Mouse (Mus musculus) adrenal gland, postnatal 14 days (tissue): Measurements from ENCODE around the gene Tmem156. TPM values are rescaled to one million over a fixed set of nuclear protein-coding genes. Genes with fewer than 3 reads are reported as not detected.

Experiments used
- DNase-seq: peaks from one replicate; pipeline ENCODE4 v3.0.0; 2021; ENCODE audit warnings: mixed read lengths
- total RNA-seq: library from RNA; stranded (reverse); gene quantifications from 2 replicates; pipeline ENCODE4 v1.2.3, GENCODE M21; 2021

Gene Tmem156
- total RNA-seq, 1 experiment from 2014 or later, result 0.44 TPM

DNA sequence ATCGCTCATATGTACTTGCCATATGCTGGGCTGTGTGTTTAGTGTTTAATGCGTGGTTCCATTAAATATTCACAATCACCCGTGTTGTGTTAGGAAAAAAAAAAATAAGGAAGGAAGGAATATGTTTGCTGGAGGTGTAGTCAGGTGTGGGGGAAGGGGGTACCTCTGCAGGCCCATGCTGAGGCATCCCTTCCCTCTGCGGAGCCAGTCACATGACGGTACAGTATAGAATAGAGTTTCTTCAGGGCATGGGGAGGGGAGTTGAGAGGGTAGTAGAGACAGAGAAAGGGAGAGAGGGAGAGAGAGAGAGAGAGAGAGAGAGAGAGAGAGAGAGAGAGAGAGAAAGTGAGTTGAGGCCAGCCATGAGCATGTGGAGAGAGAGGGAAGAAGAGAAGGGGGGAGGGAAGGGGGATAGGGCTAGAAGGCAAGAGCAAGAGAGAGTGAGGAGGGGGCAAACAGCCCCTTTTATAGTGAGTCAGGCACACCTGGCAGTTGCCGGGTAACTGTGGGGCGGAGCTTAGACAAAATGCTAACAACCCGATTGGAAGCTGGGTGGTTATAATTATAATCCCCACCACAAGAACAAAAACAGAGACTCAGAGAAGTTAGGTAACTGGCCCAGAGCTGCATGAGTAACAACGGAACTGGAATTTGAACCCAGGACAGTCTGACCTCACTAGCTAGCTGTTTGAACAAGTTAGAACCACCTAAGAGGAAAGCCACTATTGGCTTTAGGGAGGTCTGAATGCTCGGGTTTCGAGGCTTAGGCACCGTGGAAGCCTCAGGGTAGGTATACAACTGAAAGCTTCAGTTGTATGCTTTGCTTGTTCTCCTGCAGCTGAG is 45.3 kb downstream of the Tmem156 start:
- DNase-seq, result no peak

GRCm38 (mm10) chr5:65045642-65046370 is 46.1 kb downstream of the Tmem156 start:
- peak; percentile 55 for DNase-seq

- peak; percentile 43 for DNase-seq
Observed at GRCm38 (mm10) chr5:65043407-65043895, 48.5 kb downstream of the Tmem156 start.

- DNase-seq, result peak; percentile 78
Observed at GRCm38 (mm10) chr5:65040463-65040862, 51.5 kb downstream of the Tmem156 start.

DNA sequence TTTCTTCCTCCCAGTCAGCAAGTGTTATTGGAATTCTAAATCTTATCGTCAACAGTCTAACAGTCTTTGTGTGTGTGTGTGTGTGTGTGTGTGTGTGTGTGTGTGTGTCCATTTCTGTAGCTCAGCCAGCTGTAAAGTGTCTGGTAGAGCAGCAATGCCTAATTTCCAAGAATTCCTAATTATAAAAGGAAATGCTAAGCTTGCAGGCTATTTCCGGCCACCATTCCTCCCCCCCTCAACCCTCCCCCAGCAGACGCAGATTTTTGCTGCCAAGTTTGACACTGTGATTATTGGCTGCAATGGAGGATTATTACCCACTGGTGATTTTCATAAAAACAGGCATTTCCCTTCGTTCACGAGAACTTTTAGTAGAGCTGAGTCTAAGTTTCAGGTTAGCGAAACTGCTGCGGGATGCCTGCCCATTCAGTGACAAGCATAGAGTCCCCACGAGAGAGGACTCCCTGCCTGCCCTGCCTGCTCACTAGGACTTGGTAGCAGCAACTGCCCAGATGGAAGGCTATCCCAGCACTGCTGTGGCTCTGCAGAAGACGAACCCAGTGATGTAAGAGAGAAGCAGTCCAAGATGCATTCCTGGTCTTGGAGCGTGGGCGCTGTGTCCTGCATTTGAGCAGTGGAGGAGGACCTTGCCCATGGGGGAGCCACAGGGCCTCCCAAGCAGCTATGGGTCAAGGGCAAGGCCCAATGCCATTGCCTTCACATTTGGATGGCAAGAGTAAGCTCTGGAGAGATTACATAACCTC is 52.9 kb downstream of the Tmem156 start:
- DNase-seq, result peak; percentile 62

- peak; percentile 21 for DNase-seq
Observed at GRCm38 (mm10) chr5:65038305-65038704, 53.6 kb downstream of the Tmem156 start.

- no peak for DNase-seq
Observed at GRCm38 (mm10) chr5:65036597-65036996, 55.3 kb downstream of the Tmem156 start.

DNA sequence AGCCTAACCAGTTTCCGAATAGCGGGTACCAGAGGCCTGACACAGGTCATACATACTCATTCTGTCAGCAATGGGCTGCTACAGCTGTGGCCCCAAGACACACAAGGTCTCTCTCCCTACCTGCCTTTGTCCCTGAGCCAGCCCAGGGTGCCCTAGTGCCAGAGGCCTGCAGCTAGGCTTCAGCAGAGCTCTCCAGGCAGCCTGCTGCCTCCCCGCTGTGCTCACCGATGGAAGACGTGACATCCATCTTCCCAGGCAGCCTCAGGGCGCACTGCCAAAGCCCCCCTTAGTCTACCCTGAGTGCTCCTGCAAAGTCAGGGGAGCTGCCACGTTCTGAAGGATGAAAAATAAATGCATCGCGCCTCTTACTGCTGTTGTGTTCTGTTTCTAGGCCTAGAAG is 63.9 kb downstream of the Tmem156 start:
- DNase-seq, result peak; percentile 72

- DNase-seq, result peak; percentile 67
Observed at GRCm38 (mm10) chr5:65026776-65027175, 65.2 kb downstream of the Tmem156 start.

- no peak for DNase-seq
Observed at GRCm38 (mm10) chr5:65025916-65026315, 66.0 kb downstream of the Tmem156 start.

GRCm38 (mm10) chr5:65024641-65025040 is 67.3 kb downstream of the Tmem156 start:
- no peak for DNase-seq

- DNase-seq, result no peak
Observed at GRCm38 (mm10) chr5:65022006-65022405, 69.9 kb downstream of the Tmem156 start.

DNA sequence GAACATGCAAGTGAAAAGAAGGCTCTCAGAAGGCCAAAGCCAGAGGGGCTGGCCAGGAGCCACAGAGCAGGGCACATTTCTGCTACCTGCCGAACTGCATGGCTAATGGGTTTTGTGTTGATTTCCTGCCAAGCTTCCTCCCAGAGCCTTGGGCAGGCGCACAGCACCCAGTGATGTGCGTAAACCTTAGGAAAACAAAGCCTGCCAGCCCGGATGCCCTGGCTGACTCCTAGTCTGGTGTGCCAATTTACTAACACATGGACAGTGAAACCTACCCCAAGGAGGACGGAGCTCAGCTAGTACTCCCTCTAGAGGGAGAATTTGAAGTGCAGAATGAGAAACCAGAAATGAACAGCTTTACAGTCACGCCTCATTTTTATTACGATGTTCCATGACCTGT is 72.1 kb downstream of the Tmem156 start:
- DNase-seq, result peak; percentile 81

DNA sequence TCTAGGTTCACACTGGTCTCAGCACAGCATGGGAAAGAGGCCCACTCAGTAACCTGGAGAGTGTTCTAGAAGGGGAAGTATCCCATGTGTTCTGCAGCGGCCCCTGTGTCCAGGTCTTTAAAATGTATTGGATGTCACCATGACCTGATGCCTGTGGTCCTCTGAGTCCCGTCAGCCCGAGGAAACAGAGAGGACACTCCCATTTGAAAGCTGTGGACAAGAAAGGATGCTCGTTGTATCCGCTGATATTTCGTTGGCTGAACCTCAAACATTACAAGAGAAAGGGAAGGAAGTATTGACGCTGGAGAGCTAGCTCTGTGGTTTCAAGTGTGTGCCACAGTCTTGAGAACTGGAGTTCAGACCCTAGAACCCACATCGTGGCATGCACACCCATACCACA is 72.8 kb downstream of the Tmem156 start:
- DNase-seq, result no peak

- DNase-seq, result no peak
Observed at GRCm38 (mm10) chr5:65015508-65015907, 76.4 kb downstream of the Tmem156 start.

- DNase-seq, result no peak
Observed at GRCm38 (mm10) chr5:65011901-65012573, 79.9 kb downstream of the Tmem156 start.

DNA sequence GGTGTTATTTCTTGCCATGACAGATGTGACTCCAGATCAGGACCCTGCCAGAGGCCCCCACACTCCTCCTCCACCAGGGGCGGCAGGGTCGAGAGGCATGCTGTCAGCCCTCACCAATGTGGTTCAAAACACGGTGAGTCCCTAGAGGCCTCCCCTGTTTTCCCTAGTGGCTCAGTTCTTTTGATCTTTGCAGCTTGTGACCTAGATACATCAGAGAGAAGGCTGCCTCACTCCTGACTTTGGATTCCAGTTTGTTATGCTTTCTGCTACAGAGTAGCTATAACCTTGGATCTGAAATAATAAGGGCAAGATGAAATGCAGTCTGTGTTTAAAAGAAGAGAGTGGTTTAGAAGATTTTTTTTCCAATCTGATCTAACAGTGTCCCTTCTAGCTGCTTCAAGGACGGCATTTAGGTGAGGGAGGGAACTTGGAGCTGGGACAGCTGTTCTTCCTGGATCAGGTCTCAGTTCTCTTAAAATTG is 85.9 kb downstream of the Tmem156 start:
- peak; percentile 70 for DNase-seq

DNA sequence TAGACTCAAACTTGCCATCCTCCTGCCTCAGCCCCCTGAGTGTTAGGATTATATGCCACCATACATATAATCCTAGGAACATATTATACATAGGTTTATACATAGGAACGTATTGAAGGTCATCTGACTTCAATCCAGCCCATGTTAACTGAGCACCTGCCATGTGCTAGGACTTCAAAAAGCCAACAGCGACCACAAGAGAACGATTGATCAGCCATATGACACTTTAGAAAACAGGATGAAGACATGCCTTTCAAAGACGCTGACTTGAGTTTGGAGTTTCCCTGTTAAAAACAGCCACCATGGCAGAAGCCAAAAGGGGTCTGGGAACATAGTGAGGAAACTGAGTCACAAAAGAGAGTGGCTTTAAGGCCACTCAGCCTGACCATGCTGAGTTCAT is 86.7 kb downstream of the Tmem156 start:
- no peak for DNase-seq
